Mouse (Mus musculus) lung, postnatal 25 days (tissue): ENCODE measurements around the gene Olfr201.
"Not testable (repeated sequence)": the region's sequence is repeated elsewhere in the genome, so short reads cannot be mapped to it uniquely, and the experiment has no call there.

Source experiments
- DNase-seq: peaks from one replicate; pipeline ENCODE4 v3.0.0; 2022; ENCODE audit warnings: low spot score

Gene Olfr201

DNA sequence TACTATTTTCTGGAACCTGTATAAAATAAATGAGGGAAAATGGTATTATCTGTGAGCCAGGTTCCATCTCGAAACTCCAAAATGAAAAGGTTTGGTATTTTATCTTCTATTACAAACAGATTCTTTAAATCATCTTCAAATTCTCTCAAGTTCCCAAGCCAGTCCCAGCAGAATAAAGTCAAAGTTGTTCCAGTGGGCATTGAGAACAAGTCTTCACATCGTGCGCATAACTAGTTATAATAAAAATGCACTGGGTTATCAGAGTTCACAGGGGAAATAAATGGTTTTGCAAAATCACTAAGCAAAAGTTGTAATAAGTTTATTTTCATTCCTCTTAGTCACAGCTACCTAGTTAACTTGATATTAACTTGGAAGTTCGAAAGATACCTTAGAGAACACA, at the start of gene Olfr201:
Olfr201 (minus strand) TSS at position 101 of the 400 bp plus-strand sequence.
- DNase-seq = not testable (repeated sequence)

DNA sequence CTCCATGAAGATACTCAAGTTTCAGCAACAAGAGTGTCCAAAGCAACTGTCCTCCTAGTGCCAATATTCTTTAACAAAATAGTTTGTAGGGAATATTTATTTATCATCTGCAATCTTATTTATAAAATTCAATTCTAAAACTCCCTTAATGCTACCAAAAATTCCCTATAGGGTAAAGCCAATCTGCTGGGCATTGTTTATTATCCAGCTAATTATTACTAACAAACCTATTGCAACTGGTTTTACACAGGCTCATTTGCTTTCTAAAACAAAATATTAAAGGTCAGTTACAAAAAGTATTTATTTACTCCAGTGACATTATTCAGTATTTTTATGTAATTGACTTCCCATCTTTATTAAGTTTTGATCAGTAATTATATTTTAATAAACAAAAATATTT, 45.7 kb upstream of the Olfr201 start, which contains the start of gene Olfr204:
Olfr204 (minus strand) TSS at position 101 of the 400 bp plus-strand sequence.
- DNase-seq = no peak

DNA sequence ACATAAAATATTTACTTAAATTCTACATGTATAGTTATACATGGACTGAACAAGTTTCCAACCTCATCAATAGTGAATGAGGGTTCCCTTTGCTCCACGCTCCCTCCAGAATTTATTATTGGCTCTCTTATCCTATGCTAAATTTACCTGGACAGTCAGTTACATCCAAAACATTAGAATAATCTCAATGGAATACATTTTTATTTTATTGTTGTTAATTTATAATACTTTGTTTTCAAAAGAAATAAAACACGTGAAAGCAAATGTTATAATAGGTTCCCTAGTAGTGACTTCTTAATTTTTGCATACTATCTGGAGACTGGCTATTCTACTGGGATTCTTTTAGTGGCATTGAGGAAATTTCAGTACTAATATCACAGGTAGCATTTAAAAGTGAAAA, 26.1 kb upstream of the Olfr201 start, which contains the start of gene Olfr203:
Olfr203 (plus strand) TSS at position 301 of the 400 bp plus-strand sequence.
- DNase-seq = no peak

DNA sequence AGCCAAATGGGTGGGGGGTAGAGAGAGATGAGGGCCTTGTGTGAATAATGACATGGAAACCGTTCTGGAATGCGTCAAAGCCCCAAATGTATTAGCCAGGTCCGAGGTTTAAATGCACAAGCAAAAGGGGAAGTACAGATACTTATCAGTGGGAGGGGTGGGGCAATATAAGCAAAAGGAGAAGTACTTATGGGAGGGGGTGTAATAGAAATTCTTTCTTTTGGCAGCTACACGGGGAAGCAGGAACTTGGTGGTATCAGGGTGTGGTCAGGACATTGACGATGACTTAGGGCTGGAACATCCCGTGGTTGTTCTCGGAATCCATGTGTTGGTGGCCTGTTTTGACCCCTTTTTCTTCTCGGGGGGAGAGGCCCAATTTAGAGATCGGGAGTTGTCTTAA, 15.1 kb upstream of the Olfr201 start:
- not testable (repeated sequence) for DNase-seq

DNA sequence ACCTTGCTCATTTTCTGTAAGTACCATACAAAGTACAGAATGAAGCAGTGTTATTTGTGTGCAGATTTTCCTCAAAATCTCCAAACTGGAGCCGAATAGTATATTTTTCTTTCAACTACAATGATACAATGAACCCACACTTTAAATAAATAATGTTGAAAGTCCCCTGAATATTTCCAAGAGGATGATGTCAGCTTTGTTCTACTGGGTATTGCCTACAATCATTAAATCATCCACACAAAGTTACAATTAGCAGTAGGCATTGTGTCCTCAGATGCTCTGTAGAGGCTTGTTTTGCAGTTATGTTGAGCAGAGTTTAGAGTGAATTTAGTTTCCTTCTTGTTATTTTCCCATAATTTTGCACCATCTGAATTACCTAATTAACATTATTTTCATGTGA, 14.3 kb upstream of the Olfr201 start, which contains the start of gene Olfr202:
Olfr202 (minus strand) TSS at position 101 of the 400 bp plus-strand sequence.
- DNase-seq = no peak

DNA sequence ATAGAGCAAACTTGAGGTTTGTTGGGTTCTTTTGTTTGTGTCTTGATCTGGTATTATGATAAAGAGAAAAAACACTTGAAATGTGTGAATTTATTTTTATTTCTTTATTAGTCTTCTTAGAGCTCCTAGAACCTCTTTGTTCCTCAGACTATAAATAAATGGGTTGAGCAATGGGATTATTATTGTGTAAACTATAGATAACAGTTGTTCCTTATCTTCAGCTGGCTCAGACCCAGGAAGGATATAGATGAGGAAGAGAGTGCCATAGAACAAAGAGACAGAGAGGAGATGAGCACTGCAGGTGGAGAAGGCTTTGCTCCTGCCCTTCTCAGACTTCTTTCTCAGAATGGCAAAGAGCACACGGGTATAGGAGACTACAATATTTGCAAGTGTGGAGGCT, 11.0 kb upstream of the Olfr201 start:
- DNase-seq = no peak

DNA sequence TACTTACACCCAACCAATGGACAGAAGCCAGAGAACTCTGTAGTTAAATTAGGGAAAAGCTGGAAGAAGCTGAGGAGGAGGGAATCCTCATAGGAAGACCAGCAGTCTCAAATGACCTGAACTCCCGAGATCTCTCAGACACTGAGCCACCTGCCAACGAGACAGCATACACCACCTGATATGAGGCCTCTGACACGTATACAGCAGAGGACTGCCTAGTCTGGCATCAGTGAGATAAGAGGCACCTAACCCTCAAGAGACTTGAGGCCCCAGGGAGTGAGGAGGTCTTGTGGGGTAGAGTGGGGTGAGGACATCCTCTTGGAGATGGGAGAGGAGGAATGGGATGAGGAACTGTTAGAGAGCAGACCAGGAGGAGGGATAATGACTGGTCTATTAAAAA, 8.1 kb upstream of the Olfr201 start:
- no peak for DNase-seq

DNA sequence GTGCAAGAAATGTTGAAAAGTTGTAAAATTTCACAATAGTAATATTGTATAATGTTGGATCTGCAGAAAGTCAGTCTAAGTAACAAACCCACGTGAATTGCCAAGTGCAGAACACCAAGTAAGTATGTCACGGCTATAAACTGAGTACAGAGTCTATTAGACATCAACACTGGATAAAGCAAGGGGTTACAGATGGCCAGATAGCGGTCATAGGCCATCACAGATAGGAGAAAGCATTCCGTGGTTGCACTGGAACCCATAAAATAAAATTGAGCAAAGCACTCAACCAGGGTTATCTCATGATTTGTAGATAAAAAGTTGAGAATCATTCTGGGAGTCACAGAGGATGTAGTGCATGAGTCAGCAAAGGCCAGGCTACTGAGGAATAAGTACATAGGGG, 3.3 kb downstream of the Olfr201 start:
- not testable (repeated sequence) for DNase-seq

DNA sequence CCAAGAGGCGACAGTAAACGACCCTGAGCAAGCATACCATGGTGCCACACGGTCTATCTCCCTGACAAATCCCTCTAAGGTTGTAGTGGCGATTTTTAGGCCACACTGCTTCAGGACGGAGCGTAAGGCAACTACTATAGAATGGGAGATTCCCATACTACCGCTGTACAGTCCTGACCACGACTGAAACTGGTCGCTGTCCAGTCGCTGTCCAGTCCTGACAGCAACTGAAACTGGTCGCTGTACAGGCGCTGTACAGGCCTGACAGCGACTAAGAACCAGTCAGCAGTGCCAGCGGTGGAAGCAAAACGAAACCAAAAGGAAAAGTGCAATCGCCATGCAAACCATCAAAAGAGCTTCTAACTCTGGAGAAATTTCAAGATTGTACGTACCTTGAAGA, 22.7 kb downstream of the Olfr201 start:
- DNase-seq = no peak

DNA sequence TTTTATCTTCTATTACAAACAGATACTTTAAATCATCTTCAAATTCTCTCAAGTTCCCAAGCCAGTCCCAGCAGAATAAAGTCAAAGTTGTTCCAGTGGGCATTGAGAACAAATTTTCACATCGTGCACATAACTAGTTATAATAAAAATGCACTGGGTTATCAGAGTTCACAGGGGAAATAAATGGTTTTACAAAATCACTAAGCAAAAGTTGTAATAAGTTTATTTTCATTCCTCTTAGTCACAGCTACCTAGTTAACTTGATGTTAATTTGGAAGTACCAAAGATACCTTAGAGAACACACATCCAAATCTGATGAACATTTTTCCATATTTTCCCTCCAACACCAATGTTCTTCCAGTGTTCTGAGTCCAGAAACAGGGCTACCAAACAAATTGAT, 52.8 kb downstream of the Olfr201 start, which contains the start of gene Olfr199:
Olfr199 (minus strand) TSS at position 101 of the 400 bp plus-strand sequence.
- DNase-seq = not testable (repeated sequence)

DNA sequence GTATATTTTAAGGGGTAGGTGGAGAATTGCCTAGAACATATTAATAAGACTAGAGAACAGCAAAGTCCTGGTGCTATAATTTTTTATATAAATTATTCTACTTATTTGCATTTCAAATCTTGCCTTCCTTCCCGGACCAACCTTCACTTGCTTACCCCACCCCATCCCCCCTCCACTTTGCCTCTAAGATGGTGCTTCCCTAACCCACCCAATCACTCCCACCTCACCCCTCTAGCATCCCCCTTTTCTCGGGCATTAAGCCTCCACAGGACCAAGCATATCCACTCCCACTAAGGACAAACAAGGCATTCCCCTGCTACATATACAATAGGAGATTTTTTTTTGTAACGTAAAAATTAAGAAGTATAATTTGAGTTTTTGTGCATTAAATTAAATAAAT, 54.6 kb downstream of the Olfr201 start:
- DNase-seq = not testable (repeated sequence)
